Mouse (Mus musculus): ENCODE results near the gene Atg10. TPM values are rescaled to one million over a fixed set of nuclear protein-coding genes. Genes with fewer than 3 reads are reported as not detected.
"Not testable (repeated sequence)": the region's sequence is repeated elsewhere in the genome, so short reads cannot be mapped to it uniquely, and the experiment has no call there.

Atg10 gene
- polyA plus RNA-seq, 1 experiment from 2014 or later, result 21.5 TPM

- CTCF ChIA-PET, result interaction anchor here (0.6 to 1.1 kb wide), 2 partner anchors 24 to 530 kb away, joined by 3 read pairs; no protein-coding TSS in a partner anchor
- no peak for ATAC-seq
- in situ Hi-C loops (cut with MboI; ENCODE audit: low pct_unique_long_range_greater_than_20kb), result loop anchor here (10.0 kb wide), 2 partner anchors 132 to 492 kb away; no protein-coding TSS in a partner anchor
- DNase-seq (ENCODE audit: low read depth, low spot score), result no peak
- TF ChIP-seq CTCF (IDR thresholded peaks at IDR 0.05), result no peak
- H3K27me3 ChIP-seq, result no peaks in the 10 kb centered on the region
- POLR2A ChIA-PET, result interaction anchor here (0.5 kb wide), 1 partner anchor 82 kb away, joined by 3 read pairs; no protein-coding TSS in a partner anchor
Measured at GRCm38 (mm10) chr13:90962836-90963760, 260.7 kb downstream of the Atg10 start.

GRCm38 (mm10) chr13:90960591-90960990 lies 263.2 kb downstream of the Atg10 start:
- H3K27me3 ChIP-seq, result no peaks in the 10 kb centered on the region
- no peak for ATAC-seq
- DNase-seq (ENCODE audit: low read depth, low spot score), result no peak
- in situ Hi-C loops (cut with MboI; ENCODE audit: low pct_unique_long_range_greater_than_20kb), result loop anchor here (10.0 kb wide), 2 partner anchors 134 to 494 kb away; no protein-coding TSS in a partner anchor
- POLR2A ChIA-PET, result no interaction called here
- CTCF ChIA-PET, result no interaction called here
- TF ChIP-seq CTCF (IDR thresholded peaks at IDR 0.05), result no peak

- no peak for ATAC-seq
- in situ Hi-C loops (cut with MboI; ENCODE audit: low pct_unique_long_range_greater_than_20kb), result no loop called here
- no peak for TF ChIP-seq CTCF (IDR thresholded peaks at IDR 0.05)
Measured at GRCm38 (mm10) chr13:90958894-90959293, 264.9 kb downstream of the Atg10 start.

DNA sequence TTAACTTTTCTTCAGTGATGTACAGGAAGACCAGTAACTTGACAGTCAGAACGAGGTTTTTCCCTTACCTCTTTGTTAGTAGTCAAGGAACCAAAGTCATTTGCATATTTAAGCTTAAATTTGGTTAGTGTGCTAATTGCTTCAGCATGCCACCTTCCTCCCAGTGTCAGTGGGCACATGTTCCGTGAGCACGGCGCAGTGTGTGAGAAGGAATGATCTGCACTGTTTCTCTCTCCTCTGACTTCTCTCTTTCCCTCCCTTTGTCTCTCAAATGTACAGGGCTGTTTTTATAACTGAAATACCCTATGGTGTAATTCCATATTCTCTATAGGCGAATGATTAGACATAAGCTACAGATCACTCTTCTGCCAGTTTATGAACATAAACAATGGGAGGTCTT lies 284.2 kb downstream of the Atg10 start:
- no peak for DNase-seq (ENCODE audit: low read depth, low spot score)
- H3K27me3 ChIP-seq, result no peaks in the 10 kb centered on the region
- ChIA-PET CTCF (no interaction called here), POLR2A (no interaction called here)
- in situ Hi-C loops (cut with MboI; ENCODE audit: low pct_unique_long_range_greater_than_20kb), result no loop called here
- no peak for TF ChIP-seq CTCF (IDR thresholded peaks at IDR 0.05)
- ATAC-seq, result no peak

More at GRCm38 (mm10) chr13:90958894-90959293, 264.9 kb downstream of the Atg10 start:
- no peaks in the 10 kb centered on the region for H3K27me3 ChIP-seq
- DNase-seq (ENCODE audit: low read depth, low spot score), result no peak
- CTCF ChIA-PET, result interaction anchor here (0.9 to 1.8 kb wide), 2 partner anchors 8 to 15 kb away, joined by 3 to 5 read pairs; no protein-coding TSS in a partner anchor
- POLR2A ChIA-PET, result no interaction called here

- ChIA-PET CTCF (interaction anchor here (1.0 kb wide), 1 partner anchor 24 kb away, joined by 3 read pairs; no protein-coding TSS in a partner anchor), POLR2A (no interaction called here)
- ATAC-seq (no peak), DNase-seq (ENCODE audit: low read depth, low spot score) (no peak)
- H3K27me3 ChIP-seq, result no peaks in the 10 kb centered on the region
- TF ChIP-seq CTCF (IDR thresholded peaks at IDR 0.05), result no peak
- in situ Hi-C loops (cut with MboI; ENCODE audit: low pct_unique_long_range_greater_than_20kb), result no loop called here
Measured at GRCm38 (mm10) chr13:90939192-90939591, 284.6 kb downstream of the Atg10 start.

DNA sequence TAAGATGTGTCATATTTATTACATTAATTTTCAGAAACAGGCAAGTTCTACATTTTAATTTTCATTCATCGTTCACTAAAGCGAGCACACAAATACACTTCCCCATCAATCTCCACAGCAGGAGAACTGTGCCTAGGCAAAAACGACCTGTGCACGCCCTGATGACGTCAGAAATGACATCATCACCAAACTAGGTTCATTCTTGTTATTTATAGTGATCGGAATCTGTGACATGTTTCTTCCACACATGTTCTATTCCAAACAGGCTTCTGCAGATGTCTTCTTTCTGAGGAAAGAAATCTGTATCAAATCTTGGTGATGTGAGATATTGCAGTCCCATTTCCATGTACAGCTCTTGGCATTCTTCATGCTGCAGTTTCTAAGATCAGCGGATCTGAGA lies 287.9 kb downstream of the Atg10 start:
- POLR2A ChIA-PET, result no interaction called here
- CTCF ChIA-PET, result interaction anchor here (1.0 to 1.5 kb wide), 2 partner anchors 14 to 16 kb away, joined by 3 read pairs; no protein-coding TSS in a partner anchor
- ATAC-seq (no peak), DNase-seq (ENCODE audit: low read depth, low spot score) (no peak)
- no peaks in the 10 kb centered on the region for H3K27me3 ChIP-seq
- in situ Hi-C loops (cut with MboI; ENCODE audit: low pct_unique_long_range_greater_than_20kb), result no loop called here
- no peak for TF ChIP-seq CTCF (IDR thresholded peaks at IDR 0.05)

- in situ Hi-C loops (cut with MboI; ENCODE audit: low pct_unique_long_range_greater_than_20kb), result no loop called here
- POLR2A ChIA-PET, result no interaction called here
- ATAC-seq (peak; percentile 51), DNase-seq (ENCODE audit: low read depth, low spot score) (no peak)
- CTCF ChIA-PET, result no interaction called here
- TF ChIP-seq CTCF (IDR thresholded peaks at IDR 0.05), result no peak
- H3K27me3 ChIP-seq, result no peaks in the 10 kb centered on the region
Measured at GRCm38 (mm10) chr13:90933256-90933655, 290.5 kb downstream of the Atg10 start.

DNA sequence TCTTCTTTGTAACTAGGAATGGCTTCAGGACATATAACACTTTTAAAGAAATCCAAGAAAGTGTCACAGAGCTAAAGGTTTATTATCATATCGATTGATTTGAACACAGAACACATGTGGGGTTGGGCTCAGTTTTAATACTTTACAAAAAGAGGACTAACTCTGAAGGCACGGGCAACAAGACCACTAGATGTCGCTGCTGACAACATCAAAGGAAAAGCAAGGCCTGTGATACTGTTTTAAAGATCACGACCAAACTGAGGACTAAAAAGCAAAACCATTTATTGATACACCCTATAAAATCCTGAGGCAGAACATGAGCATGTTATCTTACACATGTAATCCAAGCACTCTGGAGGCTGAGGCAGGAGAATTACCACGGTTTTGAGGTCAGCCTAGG lies 293.9 kb downstream of the Atg10 start:
- POLR2A ChIA-PET, result no interaction called here
- peak; percentile 76 for ATAC-seq
- CTCF ChIA-PET, result interaction anchor here (0.9 to 1.9 kb wide), 5 partner anchors 12 to 767 kb away, joined by 3 to 8 read pairs (median 5); no protein-coding TSS in a partner anchor
- no peaks in the 10 kb centered on the region for H3K27me3 ChIP-seq
- in situ Hi-C loops (cut with MboI; ENCODE audit: low pct_unique_long_range_greater_than_20kb), result loop anchor here (5.0 kb wide), 1 partner anchor 702 kb away; no protein-coding TSS in a partner anchor
- DNase-seq (ENCODE audit: low read depth, low spot score), result peak; percentile 17
- TF ChIP-seq CTCF (IDR thresholded peaks at IDR 0.05), result peak; percentile 83

DNA sequence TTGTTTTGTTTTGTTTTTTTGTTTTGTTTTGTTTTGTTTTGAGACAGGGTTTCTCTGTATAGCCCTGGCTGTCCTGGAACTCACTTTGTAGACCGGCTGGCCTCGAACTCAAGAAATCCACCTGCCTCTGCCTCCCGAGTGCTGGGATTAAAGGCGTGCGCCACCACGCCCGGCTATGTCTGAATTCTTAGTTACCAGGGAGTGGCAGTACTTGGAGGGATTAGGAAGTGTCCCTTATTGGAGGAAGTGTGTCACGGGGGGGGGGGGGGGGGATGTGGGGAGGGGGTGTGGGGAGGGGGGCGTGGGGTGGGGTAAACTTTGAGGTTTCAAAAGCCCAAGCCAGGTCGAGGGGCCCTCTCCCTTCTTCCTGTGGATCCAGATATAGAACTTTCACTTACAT lies 295.5 kb downstream of the Atg10 start:
- ATAC-seq, CTCF ChIA-PET, POLR2A ChIA-PET: not testable (repeated sequence)

DNA sequence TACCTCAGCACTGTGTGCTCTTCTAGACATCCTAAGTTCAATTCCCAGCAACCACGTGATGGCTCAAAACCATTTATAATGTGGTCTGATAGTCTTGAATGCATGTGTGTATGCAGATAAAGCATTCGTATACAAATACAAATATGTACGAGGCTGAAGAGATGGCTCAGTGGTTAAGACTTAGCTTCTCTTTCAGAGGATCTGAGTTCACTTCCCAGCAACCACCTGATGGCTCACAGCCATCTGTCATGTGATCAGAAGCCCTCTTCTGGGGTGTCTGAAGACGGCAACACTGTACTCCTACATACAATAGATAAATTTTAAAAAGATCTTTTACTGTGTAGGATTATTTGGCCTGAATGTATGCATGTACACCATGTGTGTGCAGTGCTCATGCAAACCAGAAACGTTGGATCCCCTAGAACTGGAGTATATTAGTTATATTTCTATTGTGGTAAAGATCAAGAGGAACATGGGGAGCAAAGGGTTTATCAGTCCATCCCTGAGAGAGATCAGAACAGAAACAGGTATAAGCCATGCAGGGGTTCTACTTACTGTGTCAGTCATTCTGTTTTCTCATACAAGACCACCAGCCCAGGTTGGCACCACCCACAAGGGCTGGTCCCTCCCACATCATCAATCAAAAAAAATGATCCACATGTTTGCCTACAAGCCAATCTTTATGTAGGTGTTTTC lies 296.7 kb downstream of the Atg10 start:
- no peaks in the 10 kb centered on the region for H3K27me3 ChIP-seq
- POLR2A ChIA-PET, result interaction anchor here (0.6 kb wide), 1 partner anchor 694 kb away, joined by 5 read pairs; no protein-coding TSS in a partner anchor
- DNase-seq (ENCODE audit: low read depth, low spot score) (no peak), ATAC-seq (no peak)
- no peak for TF ChIP-seq CTCF (IDR thresholded peaks at IDR 0.05)
- in situ Hi-C loops (cut with MboI; ENCODE audit: low pct_unique_long_range_greater_than_20kb), result loop anchor here (5.0 kb wide), 1 partner anchor 705 kb away; no protein-coding TSS in a partner anchor
- CTCF ChIA-PET, result no interaction called here

More for the DNA sequence above, 295.5 kb downstream of the Atg10 start:
- in situ Hi-C loops (cut with MboI; ENCODE audit: low pct_unique_long_range_greater_than_20kb), result loop anchor here (5.0 kb wide), 1 partner anchor 704 kb away; no protein-coding TSS in a partner anchor
- not testable (repeated sequence) for H3K27me3 ChIP-seq; DNase-seq (ENCODE audit: low read depth, low spot score)

Data from Patski (cell line).